Mouse (Mus musculus) liver, adult 2 months (tissue): ENCODE data around the gene Gm42906. TPM values are rescaled to one million over a fixed set of nuclear protein-coding genes. Genes with fewer than 3 reads are reported as not detected.

Source experiments
- DNase-seq: peaks from one replicate; pipeline ENCODE4 v3.0.0-alpha.2; 2011; ENCODE audit warnings: low read depth, low spot score; ENCODE audit errors: extremely low read depth
- H3K27ac ChIP-seq: fragments of 200-500 bp; replicated peaks from 2 replicates; pipeline ENCODE4 v1.5.1; 2012; ENCODE audit warnings: low read depth, mild to moderate bottlenecking, control low read depth, inconsistent platforms, low read length; ENCODE audit not compliant: insufficient read depth
- H3K27me3 ChIP-seq: fragments of 200-500 bp; 2 replicates; pipeline ENCODE4 v1.6.1; 2012; ENCODE audit warnings: mild to moderate bottlenecking, moderate library complexity, low read length, inconsistent platforms; ENCODE audit not compliant: control insufficient read depth, insufficient read depth
- H3K36me3 ChIP-seq: fragments of 200-500 bp; 2 replicates; pipeline ENCODE4 v1.6.1; 2012; ENCODE audit warnings: low read length, inconsistent platforms; ENCODE audit not compliant: control insufficient read depth, insufficient read depth
- H3K4me1 ChIP-seq: fragments of 200-500 bp; 2 replicates; pipeline ENCODE4 v1.6.1; 2011; ENCODE audit warnings: low read length; ENCODE audit not compliant: control insufficient read depth, insufficient read depth
- H3K4me3 ChIP-seq: fragments of 200-500 bp; 2 replicates; pipeline ENCODE4 v1.5.1; 2011; ENCODE audit warnings: low read depth, mild to moderate bottlenecking, control low read depth, low read length, moderate library complexity; ENCODE audit not compliant: insufficient read depth
- H3K79me2 ChIP-seq: fragments of 200-500 bp; 2 replicates; pipeline ENCODE4 v1.6.1; 2012; ENCODE audit warnings: inconsistent platforms, mild to moderate bottlenecking, low read length, moderate library complexity; ENCODE audit not compliant: control insufficient read depth, insufficient read depth
- H3K9ac ChIP-seq: fragments of 200-500 bp; 2 replicates; pipeline ENCODE4 v1.6.1; 2012; ENCODE audit warnings: low read depth, mild to moderate bottlenecking, control low read depth, inconsistent platforms, low read length
- CTCF ChIP-seq: fragments of 200-500 bp; IDR thresholded peaks from 2 replicates; pipeline ENCODE4 v1.5.1; 2011; ENCODE audit warnings: low read depth, low read length, control low read depth
- POLR2A ChIP-seq: fragments of 200-500 bp; IDR thresholded peaks from 2 replicates; pipeline ENCODE4 v1.6.1; 2011; ENCODE audit warnings: low read length, control low read depth; ENCODE audit not compliant: insufficient read depth; ENCODE audit errors: extremely low read depth
- WGBS: fragments of 180-500 bp; shearing (Covaris S2); methylation state at CpG from one replicate; pipeline ENCODE4 v1.1.7; 2018; 5-methylcytosine and 5-hydroxymethylcytosine counted together
- polyA plus RNA-seq: library from polyadenylated mRNA; depleted of rRNA; stranded (reverse); fragments of >200 nt; gene quantifications from 2 replicates; pipeline ENCODE4 v1.2.3, GENCODE M21; 2012
- total RNA-seq: library from RNA; depleted of rRNA; stranded (reverse); fragments of >200 nt; gene quantifications from 2 replicates; pipeline ENCODE4 v1.2.3, GENCODE M21; 2014

Gene Gm42906
- total and polyA plus RNA-seq, 2 experiments, result not detected

DNA sequence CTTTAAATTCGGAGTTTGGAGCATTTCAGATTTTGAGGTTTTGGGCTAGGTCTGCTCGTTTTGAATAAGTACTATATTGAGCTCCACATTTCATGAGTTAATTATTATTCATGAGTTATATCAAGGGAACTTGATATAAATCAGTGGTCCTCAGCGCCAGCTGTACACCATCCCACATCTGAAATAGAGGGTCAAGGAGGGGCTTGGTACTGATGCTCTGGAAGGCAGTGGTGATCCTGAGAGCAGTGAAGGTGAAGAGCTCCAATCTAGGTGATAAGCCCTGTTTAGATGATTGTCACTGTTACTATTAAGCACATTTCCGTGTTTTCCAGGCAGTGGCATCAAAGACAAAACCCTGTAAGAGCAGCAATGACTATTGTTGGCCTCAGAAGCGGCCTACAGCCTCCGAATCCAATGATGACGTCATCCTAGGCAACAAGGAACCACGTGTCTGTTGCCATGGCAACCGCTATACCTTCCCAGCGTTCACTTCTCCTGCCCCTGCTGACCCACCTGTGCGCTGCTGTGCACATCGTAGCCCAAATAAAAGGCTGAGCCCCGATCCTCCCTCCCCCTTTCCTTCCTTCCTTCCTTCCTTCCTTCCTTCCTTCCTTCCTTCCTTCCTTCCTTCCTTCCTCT lies 199.5 kb downstream of the Gm42906 start:
- Histone ChIP-seq H3K27ac (no peak overlapping the region), H3K36me3 (no peaks in the 10 kb centered on the region), H3K4me1 (peaks cover 6% of the 10 kb centered on the region; the same call in 1 of the 2 replicates), H3K27me3 (no peaks in the 10 kb centered on the region), H3K79me2 (no peaks in the 10 kb centered on the region), H3K4me3 (no peak overlapping the region), H3K9ac (no peak overlapping the region)
- no peak for TF ChIP-seq CTCF
- no peak for TF ChIP-seq POLR2A
- no peak for DNase-seq
- 83% methylated on average over 13 of the region's 13 CpGs for WGBS

GRCm38 (mm10) chr5:151223696-151224366 lies 204.1 kb downstream of the Gm42906 start:
- H3K36me3 ChIP-seq, result no peaks in the 10 kb centered on the region
- WGBS, result 86% methylated on average over 4 of the region's 4 CpGs
- H3K4me3 ChIP-seq, result no peak overlapping the region
- no peak for DNase-seq
- no peaks in the 10 kb centered on the region for H3K27me3 ChIP-seq
- no peaks in the 10 kb centered on the region for H3K79me2 ChIP-seq
- TF ChIP-seq POLR2A (no peak), CTCF (no peak)
- H3K9ac ChIP-seq, result no peak overlapping the region
- H3K27ac ChIP-seq, result no peak overlapping the region
- H3K4me1 ChIP-seq, result peaks cover 3% of the 10 kb centered on the region; the same call in 1 of the 2 replicates

- Histone ChIP-seq H3K27ac (no peak overlapping the region), H3K9ac (no peak overlapping the region), H3K4me1 (peaks cover 3% of the 10 kb centered on the region; the same call in 1 of the 2 replicates), H3K36me3 (no peaks in the 10 kb centered on the region), H3K4me3 (no peak overlapping the region), H3K27me3 (no peaks in the 10 kb centered on the region), H3K79me2 (no peaks in the 10 kb centered on the region)
- TF ChIP-seq CTCF, result no peak
- TF ChIP-seq POLR2A, result no peak
- DNase-seq, result peak; percentile 95
- WGBS, result 21% methylated on average over 1 of the region's 1 CpGs
Measured at GRCm38 (mm10) chr5:151222791-151223190, 205.2 kb downstream of the Gm42906 start.

DNA sequence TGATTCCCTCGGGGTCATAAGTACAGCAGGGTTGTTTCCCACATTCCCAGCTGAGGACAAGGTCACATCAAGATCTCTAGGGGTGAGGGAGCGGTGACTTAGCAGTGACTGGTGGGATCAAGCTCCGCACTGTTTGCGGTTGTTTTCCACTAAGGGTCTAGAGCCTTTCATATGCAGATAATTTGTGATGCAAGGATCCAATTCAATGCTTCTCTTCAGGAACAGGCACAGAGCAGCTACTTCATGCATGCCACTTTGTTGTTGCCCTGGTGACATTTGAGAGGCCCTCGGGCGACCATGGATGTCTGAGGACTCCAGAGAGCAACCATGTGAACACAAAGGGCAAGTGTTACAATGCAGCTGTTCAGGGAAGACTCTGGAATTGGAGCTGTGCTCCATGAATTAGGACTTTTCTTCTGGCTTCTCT lies 209.3 kb downstream of the Gm42906 start:
- Histone ChIP-seq H3K79me2 (no peaks in the 10 kb centered on the region), H3K27me3 (no peaks in the 10 kb centered on the region), H3K4me1 (peaks cover 3% of the 10 kb centered on the region; the same call in 1 of the 2 replicates), H3K27ac (no peak overlapping the region), H3K4me3 (no peak overlapping the region), H3K36me3 (no peaks in the 10 kb centered on the region), H3K9ac (no peak overlapping the region)
- peak; percentile 22 for DNase-seq
- WGBS, result 75% methylated on average over 6 of the region's 6 CpGs
- TF ChIP-seq POLR2A (no peak), CTCF (no peak)

DNA sequence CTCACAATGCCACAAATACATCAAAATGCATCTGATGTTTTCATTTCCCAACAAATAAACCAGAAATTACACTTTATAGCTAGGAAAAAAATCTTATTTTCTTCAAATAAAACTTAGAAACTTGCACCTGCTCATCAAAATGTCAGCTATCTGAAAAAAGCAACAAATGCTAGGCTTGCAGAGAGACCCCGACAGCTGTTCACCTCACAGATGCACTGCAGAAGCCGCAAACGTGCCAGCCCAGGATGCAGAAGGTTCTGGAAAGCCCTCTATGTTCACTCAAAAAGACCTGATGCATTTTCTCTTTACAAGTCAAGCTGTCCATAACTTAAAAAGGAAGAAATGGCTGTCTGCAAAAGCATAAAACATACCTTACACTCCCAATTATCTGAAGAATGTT lies 214.9 kb downstream of the Gm42906 start:
- no peak for DNase-seq
- Histone ChIP-seq H3K4me3 (no peak overlapping the region), H3K27me3 (no peaks in the 10 kb centered on the region), H3K36me3 (no peaks in the 10 kb centered on the region), H3K9ac (no peak overlapping the region), H3K4me1 (no peaks in the 10 kb centered on the region), H3K79me2 (no peaks in the 10 kb centered on the region), H3K27ac (no peak overlapping the region)
- 93% methylated on average over 3 of the region's 3 CpGs for WGBS
- TF ChIP-seq POLR2A, result no peak
- no peak for TF ChIP-seq CTCF

DNA sequence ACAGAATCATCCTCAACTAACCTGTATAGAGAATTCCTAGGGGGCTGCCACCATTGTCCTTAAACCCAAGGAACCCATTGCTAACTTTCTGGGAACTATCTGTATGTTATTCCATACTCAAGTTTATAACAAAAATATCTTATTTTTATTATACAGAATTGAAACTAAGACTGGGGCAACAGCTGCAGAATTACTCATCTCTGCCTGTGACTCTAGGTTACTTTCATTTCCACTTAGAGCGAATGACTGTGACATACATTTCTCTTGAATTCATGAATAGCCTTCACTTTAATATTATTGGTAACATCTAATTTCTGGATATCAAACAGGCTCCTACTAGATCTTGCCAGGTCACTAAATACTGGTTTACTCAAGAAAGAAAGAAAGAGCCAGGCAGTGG lies 217.1 kb downstream of the Gm42906 start:
- Histone ChIP-seq H3K36me3 (no peaks in the 10 kb centered on the region), H3K4me3 (no peak overlapping the region), H3K79me2 (no peaks in the 10 kb centered on the region), H3K27me3 (no peaks in the 10 kb centered on the region), H3K4me1 (no peaks in the 10 kb centered on the region), H3K9ac (no peak overlapping the region), H3K27ac (no peak overlapping the region)
- no peak for TF ChIP-seq POLR2A
- TF ChIP-seq CTCF, result no peak
- DNase-seq, result no peak
- 96% methylated on average over 1 of the region's 1 CpGs for WGBS
